Mouse (Mus musculus) heart, postnatal 25 days (tissue): Measurements from ENCODE around the gene Elovl7. TPM values are rescaled to one million over a fixed set of nuclear protein-coding genes. Genes with fewer than 3 reads are reported as not detected.

Experiments
- DNase-seq: peaks from one replicate; pipeline ENCODE4 v3.0.0; 2022; ENCODE audit warnings: low spot score
- intact Hi-C: fragments of 180-260 bp; cut with DNase I; formaldehyde crosslinking; loops from one replicate; pipeline ENCODE4 v1.15.1; 2025
- total RNA-seq, 2 experiments: library from RNA; stranded (reverse); gene quantifications; 2 replicates each; pipeline ENCODE4 v1.2.3; 2021

Elovl7 gene
- total RNA-seq, 2 experiments from 2014 or later, result 0.34 to 0.47 TPM

GRCm38 (mm10) chr13:108328406-108329180 lies 114.4 kb downstream of the Elovl7 start:
- DNase-seq, result no peak
- intact Hi-C loops, result loop anchor here (1.0 to 10.0 kb wide), 2 partner anchors 137 to 164 kb away; no protein-coding TSS in a partner anchor

GRCm38 (mm10) chr13:108329693-108330092 lies 115.5 kb downstream of the Elovl7 start:
- no peak for DNase-seq
- intact Hi-C loops, result loop anchor here (1.0 to 10.0 kb wide), 2 partner anchors 138 to 165 kb away; no protein-coding TSS in a partner anchor

Other genes with a start within 250 kb of the Elovl7 start
- gene Smim15, start 170.0 kb upstream of the Elovl7 start, total RNA-seq, result 10 to 100 TPM; 22.9 to 24.8 TPM
- 10 to 100 TPM; 23.5 to 26.1 TPM for gene Ndufaf2, start 55.8 kb upstream of the Elovl7 start, total RNA-seq
- 1 to 10 TPM; 6.3 to 7.2 TPM for gene Ercc8, start 55.7 kb upstream of the Elovl7 start, total RNA-seq
- gene Depdc1b, start 101.9 kb downstream of the Elovl7 start, total RNA-seq, result under 1 TPM; 0.31 to 0.64 TPM
- gene Pde4d, start 235.5 kb downstream of the Elovl7 start, total RNA-seq, result 10 to 100 TPM; 29.1 to 41.2 TPM